Mouse (Mus musculus): ENCODE results near the gene Zbtb1. TPM values are rescaled to one million over a fixed set of nuclear protein-coding genes. Genes with fewer than 3 reads are reported as not detected.

Zbtb1 gene
- polyA plus RNA-seq, 1 experiment, result 6.3 TPM

Other genes starting within 250 kb of the Zbtb1 start
- 0.46 and 0.55 TPM in 2 replicates for gene Esr2, start 193.0 kb upstream of the Zbtb1 start, polyA plus RNA-seq (2012; rRNA removed)
- not detected in 2 replicates for gene Tex21, start 123.5 kb upstream of the Zbtb1 start, polyA plus RNA-seq (2012; rRNA removed)
- 28.9 and 31.0 TPM in 2 replicates for gene Mthfd1, start 115.0 kb upstream of the Zbtb1 start, polyA plus RNA-seq (2012; rRNA removed)
- 4.6 and 7.6 TPM in 2 replicates for gene Akap5, start 45.4 kb upstream of the Zbtb1 start, polyA plus RNA-seq (2012; rRNA removed)
- 11.2 and 13.5 TPM in 2 replicates for gene Zbtb25, start 664 bp upstream of the Zbtb1 start, polyA plus RNA-seq (2012; rRNA removed)
- gene Hspa2, start 33.9 kb downstream of the Zbtb1 start, polyA plus RNA-seq (2012; rRNA removed), result 52.9 and 65.7 TPM in 2 replicates
- gene Ppp1r36, start 47.3 kb downstream of the Zbtb1 start, polyA plus RNA-seq (2012; rRNA removed), result 11.8 TPM in 2 replicates
- 56.5 and 62.8 TPM in 2 replicates for gene Plekhg3, start 160.6 kb downstream of the Zbtb1 start, polyA plus RNA-seq (2012; rRNA removed)

Data from urinary bladder, adult 2 months (tissue).